Mouse (Mus musculus) erythroblast, embryonic 14.5 days (primary cell): ENCODE measurements around the gene Slc35e2.

Experiments used
- GATA1 ChIP-seq: IDR thresholded peaks from 2 replicates; pipeline ENCODE4 v1.6.1; 2012; ENCODE audit warnings: low read length, inconsistent platforms, mixed read lengths
- TAL1 ChIP-seq: IDR thresholded peaks from 3 replicates; pipeline ENCODE4 v1.6.1; 2012; ENCODE audit warnings: low read length, inconsistent platforms, mixed read lengths

DNA sequence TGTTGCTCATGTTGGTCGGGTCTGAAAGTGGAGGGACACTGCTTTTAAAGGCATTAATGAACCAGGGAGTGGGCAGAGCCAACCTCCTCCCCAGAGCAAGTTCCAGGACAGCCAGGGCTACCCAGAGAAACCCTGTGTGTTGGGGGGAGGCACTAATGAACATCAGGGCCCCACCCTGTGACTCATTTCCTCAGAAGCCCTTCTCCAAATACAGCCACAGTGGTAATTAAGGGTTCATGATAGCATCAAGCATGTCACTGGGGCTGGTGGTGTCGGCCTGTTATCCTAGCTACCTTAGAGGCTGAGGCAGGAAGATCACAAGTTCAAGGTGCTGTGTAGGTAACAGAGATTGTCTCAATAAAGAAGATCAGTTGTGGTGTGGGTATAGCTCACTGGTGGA lies 29.8 kb upstream of the Slc35e2 start:
- TF ChIP-seq GATA1 (no peak), TAL1 (no peak)
